Mouse (Mus musculus): Measurements from ENCODE around the gene Ctdspl. TPM values are rescaled to one million over a fixed set of nuclear protein-coding genes. Genes with fewer than 3 reads are reported as not detected.

Gene Ctdspl
- polyA plus RNA-seq, 1 experiment from 2014 or later, result 2.7 TPM

- H3K27ac ChIP-seq, result no peak overlapping the region
- ATAC-seq (ENCODE audit: low read depth) (no peak), DNase-seq (no peak)
- H3K4me3 ChIP-seq (replicated peaks), result no peak overlapping the region
- no peak overlapping the region for H3K9ac ChIP-seq
- no peaks in the 10 kb centered on the region for H3K9me3 ChIP-seq (replicated peaks)
- H3K4me2 ChIP-seq, result no peak overlapping the region
- H3K36me3 ChIP-seq, result no peaks in the 10 kb centered on the region
- WGBS (ENCODE audit: insufficient replicate concordance), result 81% methylated on average over 7 of the region's 7 CpGs
- peaks cover 24% of the 10 kb centered on the region for H3K4me1 ChIP-seq (replicated peaks)
- H3K27me3 ChIP-seq, result no peaks in the 10 kb centered on the region
Observed at GRCm38 (mm10) chr9:118973028-118973427, 46.8 kb downstream of the Ctdspl start.

- no peaks in the 10 kb centered on the region for H3K36me3 ChIP-seq
- H3K9ac ChIP-seq, result no peak overlapping the region
- H3K4me3 ChIP-seq (replicated peaks), result no peak overlapping the region
- no peaks in the 10 kb centered on the region for H3K9me3 ChIP-seq (replicated peaks)
- 59% methylated on average over 5 of the region's 5 CpGs for WGBS (ENCODE audit: insufficient replicate concordance)
- H3K4me2 ChIP-seq, result no peak overlapping the region
- no peaks in the 10 kb centered on the region for H3K27me3 ChIP-seq
- DNase-seq (no peak), ATAC-seq (ENCODE audit: low read depth) (no peak)
- peaks cover 24% of the 10 kb centered on the region for H3K4me1 ChIP-seq (replicated peaks)
- no peak overlapping the region for H3K27ac ChIP-seq
Observed at GRCm38 (mm10) chr9:118973566-118973965, 47.3 kb downstream of the Ctdspl start.

- Histone ChIP-seq H3K9me3 (replicated peaks) (no peaks in the 10 kb centered on the region), H3K27me3 (no peaks in the 10 kb centered on the region), H3K4me2 (no peak overlapping the region), H3K4me1 (replicated peaks) (peaks cover 22% of the 10 kb centered on the region), H3K9ac (no peak overlapping the region), H3K27ac (no peak overlapping the region), H3K4me3 (replicated peaks) (no peak overlapping the region), H3K36me3 (no peaks in the 10 kb centered on the region)
- ATAC-seq (ENCODE audit: low read depth) (no peak), DNase-seq (no peak)
- 43% methylated on average over 5 of the region's 5 CpGs for WGBS (ENCODE audit: insufficient replicate concordance)
Observed at GRCm38 (mm10) chr9:118974148-118974547, 47.9 kb downstream of the Ctdspl start.

- 69% methylated on average over 11 of the region's 11 CpGs for WGBS (ENCODE audit: insufficient replicate concordance)
- no peak for DNase-seq
- no peaks in the 10 kb centered on the region for H3K9me3 ChIP-seq (replicated peaks)
- H3K36me3 ChIP-seq, result no peaks in the 10 kb centered on the region
- no peaks in the 10 kb centered on the region for H3K27me3 ChIP-seq
- H3K4me1 ChIP-seq (replicated peaks), result peaks cover 22% of the 10 kb centered on the region
- H3K27ac ChIP-seq, result no peak overlapping the region
- H3K4me3 ChIP-seq (replicated peaks), result no peak overlapping the region
- no peak overlapping the region for H3K4me2 ChIP-seq
- ATAC-seq (ENCODE audit: low read depth), result no peak
- H3K9ac ChIP-seq, result no peak overlapping the region
Observed at GRCm38 (mm10) chr9:118975211-118975671, 49.0 kb downstream of the Ctdspl start.

- Histone ChIP-seq H3K4me1 (replicated peaks) (peaks cover 27% of the 10 kb centered on the region), H3K9ac (no peak overlapping the region), H3K27ac (no peak overlapping the region; the same call in 1 of the 2 replicates), H3K9me3 (replicated peaks) (no peaks in the 10 kb centered on the region), H3K27me3 (no peaks in the 10 kb centered on the region), H3K36me3 (no peaks in the 10 kb centered on the region), H3K4me2 (no peak overlapping the region), H3K4me3 (replicated peaks) (no peak overlapping the region)
- ATAC-seq (ENCODE audit: low read depth) (no peak), DNase-seq (no peak)
- 75% methylated on average over 9 of the region's 9 CpGs for WGBS (ENCODE audit: insufficient replicate concordance)
Observed at GRCm38 (mm10) chr9:118975758-118976157, 49.5 kb downstream of the Ctdspl start.

- no peak overlapping the region for H3K9ac ChIP-seq
- no peaks in the 10 kb centered on the region for H3K9me3 ChIP-seq (replicated peaks)
- H3K4me3 ChIP-seq (replicated peaks), result no peak overlapping the region
- peaks cover 29% of the 10 kb centered on the region for H3K4me1 ChIP-seq (replicated peaks)
- WGBS (ENCODE audit: insufficient replicate concordance), result 80% methylated on average over 7 of the region's 7 CpGs
- H3K36me3 ChIP-seq, result no peaks in the 10 kb centered on the region
- ATAC-seq (ENCODE audit: low read depth) (no peak), DNase-seq (no peak)
- H3K27ac ChIP-seq, result no peak overlapping the region
- no peaks in the 10 kb centered on the region for H3K27me3 ChIP-seq
- no peak overlapping the region for H3K4me2 ChIP-seq
Observed at GRCm38 (mm10) chr9:118976561-118976960, 50.3 kb downstream of the Ctdspl start.

- Histone ChIP-seq H3K4me2 (no peak overlapping the region), H3K4me3 (replicated peaks) (no peak overlapping the region), H3K27ac (no peak overlapping the region), H3K27me3 (no peaks in the 10 kb centered on the region), H3K9me3 (replicated peaks) (no peaks in the 10 kb centered on the region), H3K9ac (no peak overlapping the region), H3K4me1 (replicated peaks) (peaks cover 29% of the 10 kb centered on the region), H3K36me3 (no peaks in the 10 kb centered on the region)
- DNase-seq (no peak), ATAC-seq (ENCODE audit: low read depth) (no peak)
- 78% methylated on average over 7 of the region's 7 CpGs for WGBS (ENCODE audit: insufficient replicate concordance)
Observed at GRCm38 (mm10) chr9:118977425-118977824, 51.2 kb downstream of the Ctdspl start.

- ATAC-seq (ENCODE audit: low read depth) (0 out of 2 replicates have a peak, but pooled peaks have one; percentile 36), DNase-seq (no peak)
- H3K9me3 ChIP-seq (replicated peaks), result no peaks in the 10 kb centered on the region
- no peak overlapping the region; the same call in 1 of the 2 replicates for H3K27ac ChIP-seq
- 47% methylated on average over 4 of the region's 4 CpGs for WGBS (ENCODE audit: insufficient replicate concordance)
- no peak overlapping the region for H3K4me3 ChIP-seq (replicated peaks)
- H3K4me1 ChIP-seq (replicated peaks), result peaks cover 30% of the 10 kb centered on the region
- H3K36me3 ChIP-seq, result no peaks in the 10 kb centered on the region
- H3K4me2 ChIP-seq, result no peak overlapping the region
- H3K27me3 ChIP-seq, result no peaks in the 10 kb centered on the region
- H3K9ac ChIP-seq, result no peak overlapping the region
Observed at GRCm38 (mm10) chr9:118980411-118980823, 54.2 kb downstream of the Ctdspl start.

- no peak for ATAC-seq (ENCODE audit: low read depth)
- no peak overlapping the region for H3K4me2 ChIP-seq
Observed at GRCm38 (mm10) chr9:118984650-118985432, 58.6 kb downstream of the Ctdspl start.

GRCm38 (mm10) chr9:118986286-118986685 lies 60.0 kb downstream of the Ctdspl start:
- 71% methylated on average over 11 of the region's 11 CpGs for WGBS (ENCODE audit: insufficient replicate concordance)

More at GRCm38 (mm10) chr9:118984650-118985432, 58.6 kb downstream of the Ctdspl start:
- no peak overlapping the region for H3K4me3 ChIP-seq (replicated peaks)
- DNase-seq, result no peak
- peaks cover 35% of the 10 kb centered on the region for H3K4me1 ChIP-seq (replicated peaks)
- no peaks in the 10 kb centered on the region for H3K9me3 ChIP-seq (replicated peaks)
- 45% methylated on average over 15 of the region's 15 CpGs for WGBS (ENCODE audit: insufficient replicate concordance)
- H3K27me3 ChIP-seq, result no peaks in the 10 kb centered on the region
- H3K27ac ChIP-seq, result no peak overlapping the region
- H3K36me3 ChIP-seq, result no peaks in the 10 kb centered on the region
- H3K9ac ChIP-seq, result no peak overlapping the region

GRCm38 (mm10) chr9:118988787-118989580 lies 62.7 kb downstream of the Ctdspl start:
- Histone ChIP-seq H3K27me3 (no peaks in the 10 kb centered on the region), H3K9ac (no peak overlapping the region), H3K27ac (no peak overlapping the region), H3K4me2 (no peak overlapping the region), H3K9me3 (replicated peaks) (no peaks in the 10 kb centered on the region), H3K4me1 (replicated peaks) (peaks cover 50% of the 10 kb centered on the region), H3K36me3 (no peaks in the 10 kb centered on the region), H3K4me3 (replicated peaks) (no peak overlapping the region)
- no peak for DNase-seq
- 77% methylated on average over 11 of the region's 11 CpGs for WGBS (ENCODE audit: insufficient replicate concordance)
- no peak for ATAC-seq (ENCODE audit: low read depth)

More at GRCm38 (mm10) chr9:118986286-118986685, 60.0 kb downstream of the Ctdspl start:
- peaks cover 38% of the 10 kb centered on the region for H3K4me1 ChIP-seq (replicated peaks)
- no peak overlapping the region for H3K4me3 ChIP-seq (replicated peaks)
- no peak overlapping the region for H3K4me2 ChIP-seq
- no peaks in the 10 kb centered on the region for H3K27me3 ChIP-seq
- H3K9me3 ChIP-seq (replicated peaks), result no peaks in the 10 kb centered on the region
- H3K9ac ChIP-seq, result no peak overlapping the region
- DNase-seq (no peak), ATAC-seq (ENCODE audit: low read depth) (no peak)
- H3K36me3 ChIP-seq, result no peaks in the 10 kb centered on the region
- no peak overlapping the region for H3K27ac ChIP-seq
